Mouse (Mus musculus): ENCODE results near the gene Mcm3.

DNA sequence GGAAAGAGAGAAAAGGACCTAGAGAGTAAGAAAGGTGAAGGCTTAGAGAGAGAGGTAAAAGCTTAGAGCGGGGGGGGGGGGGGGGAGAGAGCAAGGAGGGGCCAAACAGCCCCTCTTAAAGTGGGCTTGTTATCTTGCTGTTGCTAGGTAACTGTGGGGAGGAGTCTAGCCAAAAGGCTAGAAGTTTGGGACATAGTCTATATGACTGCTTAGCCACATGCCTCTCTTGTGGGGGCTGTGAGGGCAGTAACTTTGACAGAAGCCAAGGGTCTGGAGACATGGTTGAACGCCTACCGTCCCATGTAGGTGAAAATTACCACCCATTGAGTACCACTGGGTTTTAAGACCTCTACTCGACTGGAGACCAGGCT lies 13.0 kb upstream of the Mcm3 start:
- no peak for TF ChIP-seq POLR2A (IDR thresholded peaks at IDR 0.05; ENCODE audit: low read depth, low read length)
- TF ChIP-seq CTCF (IDR thresholded peaks at IDR 0.05; ENCODE audit: extremely low read depth, insufficient read length, insufficient replicate concordance, low read depth, low read length), result no peak
